Mouse (Mus musculus) liver, embryonic 14.5 days (tissue): ENCODE measurements around the gene Meiob. TPM values are rescaled to one million over a fixed set of nuclear protein-coding genes. Genes with fewer than 3 reads are reported as not detected.

ENCODE experiments used
- ATAC-seq: fragments of 200-750 bp; cut with Nextera tagmentation; 2 replicates; pipeline ENCODE4 v1.8.0; 2017; ENCODE audit warnings: moderate number of reproducible peaks, mild to moderate bottlenecking, moderate library complexity; ENCODE audit not compliant: insufficient read depth
- DNase-seq, 3 experiments: peaks; one replicate each; pipeline ENCODE4 v3.0.0-alpha.2; 2012 to 2013; ENCODE audit warnings: low read depth in 3 of 3, low spot score in 3 of 3
- H3K27ac ChIP-seq: fragments of 300-500 bp; sonication (generic); 2 replicates; pipeline ENCODE4 v1.5.1; 2014; ENCODE audit warnings: moderate library complexity, mild to moderate bottlenecking, control low read depth, inconsistent platforms
- H3K27me3 ChIP-seq: fragments of 300-500 bp; sonication (generic); 2 replicates; pipeline ENCODE4 v1.6.1; 2014; ENCODE audit warnings: mild to moderate bottlenecking, low read length, moderate library complexity; ENCODE audit not compliant: control insufficient read depth, insufficient read depth
- H3K36me3 ChIP-seq: fragments of 300-500 bp; sonication (generic); replicated peaks from 2 replicates; pipeline ENCODE4 v1.6.1; 2014; ENCODE audit warnings: low read depth; ENCODE audit not compliant: control insufficient read depth, insufficient read depth
- H3K4me1 ChIP-seq, 2 experiments: fragments of 200-500 bp in 1 of 2; fragments of 300-500 bp in 1 of 2; sonication (generic) in 1 of 2; replicated peaks; 2 replicates each; pipeline ENCODE4 v1.6.1; 2012 to 2014; ENCODE audit warnings: antibody characterized with exemption in 1 of 2, inconsistent platforms in 1 of 2, low read length in 1 of 2; ENCODE audit not compliant: control insufficient read depth in 2 of 2, insufficient read depth in 2 of 2
- H3K4me2 ChIP-seq: fragments of 300-500 bp; sonication (generic); 2 replicates; pipeline ENCODE4 v1.6.1; 2014; ENCODE audit warnings: low read depth, mild to moderate bottlenecking, control low read depth, moderate library complexity
- H3K4me3 ChIP-seq, 2 experiments: fragments of 200-500 bp in 1 of 2; fragments of 300-500 bp in 1 of 2; sonication (generic) in 1 of 2; 2 replicates each; pipeline ENCODE4 v1.5.1; 2012 to 2014; ENCODE audit warnings: low read depth in 2 of 2, low read length in 2 of 2, mild to moderate bottlenecking in 2 of 2, control low read depth in 1 of 2, inconsistent platforms in 1 of 2, moderate library complexity in 1 of 2; ENCODE audit not compliant: insufficient read depth in 1 of 2
- H3K9ac ChIP-seq: fragments of 300-500 bp; sonication (generic); replicated peaks from 2 replicates; pipeline ENCODE4 v1.6.1; 2014; ENCODE audit warnings: mild to moderate bottlenecking, control low read depth, moderate library complexity
- H3K9me3 ChIP-seq: fragments of 300-500 bp; sonication (generic); 2 replicates; pipeline ENCODE4 v1.6.1; 2016; ENCODE audit warnings: low read length, mixed read lengths; ENCODE audit not compliant: control insufficient read depth
- CTCF ChIP-seq: IDR thresholded peaks from 2 replicates; pipeline ENCODE4 v1.5.1; 2016; ENCODE audit warnings: antibody characterized with exemption, low read depth, control low read depth
- EP300 ChIP-seq: IDR thresholded peaks from 2 replicates; pipeline ENCODE4 v1.6.1; 2016; ENCODE audit warnings: antibody characterized with exemption, low read depth
- WGBS: fragments of 180-500 bp; shearing (Covaris S2); extraction: QIAGEN DNeasy Blood & Tissue Kit; methylation state at CpG from one replicate; pipeline ENCODE4 v1.1.7; 2014; ENCODE audit not compliant: insufficient replicate concordance; 5-methylcytosine and 5-hydroxymethylcytosine counted together
- polyA plus RNA-seq, 2 experiments: library from polyadenylated mRNA; depleted of rRNA in 1 of 2; stranded (reverse) in 1 of 2; unstranded in 1 of 2; fragments of >200 nt; fragmentation: Nextera tagmentation in 1 of 2; extraction: Ambion mirVana in 1 of 2; gene quantifications; 2 replicates each; pipeline versions ENCODE4 v1.2.1 to v1.2.3; 2012 to 2014

Gene Meiob
- polyA plus RNA-seq, 2 experiments, result 0.65 to 0.90 TPM

DNA sequence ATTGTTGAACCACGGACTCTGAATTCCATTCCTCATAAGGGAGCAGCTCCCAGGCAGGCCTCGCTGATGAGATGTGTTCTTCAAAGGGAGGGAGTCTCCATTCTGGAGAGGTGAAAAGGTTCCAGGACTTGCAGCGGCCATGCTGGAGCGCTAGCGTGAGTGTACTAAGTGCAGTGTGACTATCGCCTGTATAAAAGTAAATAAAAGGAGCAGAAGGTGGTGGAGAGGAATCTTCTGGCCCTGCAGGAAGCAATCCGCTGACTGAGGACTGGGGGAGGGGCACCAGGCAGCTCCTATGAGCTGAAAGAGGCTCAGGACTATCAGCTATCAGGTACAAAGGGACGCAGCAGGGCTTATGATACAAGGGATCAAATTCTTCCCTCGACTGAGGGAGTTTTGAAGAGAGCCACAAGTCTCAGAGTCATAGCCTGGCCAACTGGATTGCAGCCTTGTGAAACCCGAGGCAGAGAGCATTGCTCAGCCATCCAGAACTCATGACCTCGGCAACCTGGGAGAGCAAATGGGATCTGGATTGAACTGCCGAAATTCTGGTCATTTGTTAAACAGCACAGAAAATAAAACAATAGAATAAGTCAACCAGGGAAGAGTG lies 37.7 kb upstream of the Meiob start:
- no peak for TF ChIP-seq EP300
- no peak for TF ChIP-seq CTCF
- DNase-seq (no peak), ATAC-seq (no peak)
- Histone ChIP-seq H3K27me3 (peaks cover 5% of the 10 kb centered on the region; the same call in 1 of the 2 replicates), H3K9me3 (no peaks in the 10 kb centered on the region), H3K9ac (no peak overlapping the region), H3K27ac (no peak overlapping the region), H3K4me3 (no peak overlapping the region), H3K4me1 (no peaks in the 10 kb centered on the region), H3K4me2 (no peak overlapping the region), H3K36me3 (no peaks in the 10 kb centered on the region)
- 29% methylated on average over 12 of the region's 12 CpGs for WGBS

GRCm38 (mm10) chr17:24769146-24769545 lies 34.9 kb upstream of the Meiob start:
- TF ChIP-seq CTCF (no peak), EP300 (no peak)
- Histone ChIP-seq H3K4me2 (no peak overlapping the region), H3K27me3 (peaks cover 5% of the 10 kb centered on the region; the same call in 1 of the 2 replicates), H3K4me3 (no peak overlapping the region), H3K36me3 (no peaks in the 10 kb centered on the region), H3K4me1 (no peaks in the 10 kb centered on the region), H3K9me3 (no peaks in the 10 kb centered on the region), H3K9ac (no peak overlapping the region), H3K27ac (no peak overlapping the region)
- WGBS, result 40% methylated on average over 3 of the region's 3 CpGs
- ATAC-seq (no peak), DNase-seq (no peak)

DNA sequence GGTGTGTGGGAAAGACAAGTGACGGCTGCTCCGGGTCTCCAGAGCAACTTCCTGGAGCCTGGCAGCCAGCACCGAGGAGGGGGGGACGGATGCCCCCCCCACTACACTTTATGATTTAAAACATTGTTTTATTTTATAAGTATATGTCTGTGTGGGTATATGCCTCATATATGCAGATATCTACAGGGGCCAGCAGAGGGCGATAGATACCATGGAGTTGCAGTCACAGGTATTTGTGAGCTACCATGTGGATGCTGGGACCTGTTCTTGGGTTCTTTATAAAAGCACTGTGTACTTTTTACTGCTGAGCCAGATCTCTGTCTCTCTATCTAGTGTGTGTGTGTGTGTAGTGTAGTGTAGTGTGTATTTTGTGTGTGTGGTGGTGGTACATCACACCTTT lies 30.8 kb upstream of the Meiob start:
- Histone ChIP-seq H3K4me1 (no peaks in the 10 kb centered on the region), H3K9ac (no peak overlapping the region), H3K27ac (no peak overlapping the region), H3K36me3 (no peaks in the 10 kb centered on the region), H3K4me3 (no peak overlapping the region), H3K27me3 (peaks cover 4% of the 10 kb centered on the region; the same call in 1 of the 2 replicates), H3K9me3 (no peaks in the 10 kb centered on the region), H3K4me2 (no peak overlapping the region)
- 63% methylated on average over 5 of the region's 5 CpGs for WGBS
- ATAC-seq (no peak), DNase-seq (no peak)
- peak; percentile 54 for TF ChIP-seq CTCF
- no peak for TF ChIP-seq EP300

DNA sequence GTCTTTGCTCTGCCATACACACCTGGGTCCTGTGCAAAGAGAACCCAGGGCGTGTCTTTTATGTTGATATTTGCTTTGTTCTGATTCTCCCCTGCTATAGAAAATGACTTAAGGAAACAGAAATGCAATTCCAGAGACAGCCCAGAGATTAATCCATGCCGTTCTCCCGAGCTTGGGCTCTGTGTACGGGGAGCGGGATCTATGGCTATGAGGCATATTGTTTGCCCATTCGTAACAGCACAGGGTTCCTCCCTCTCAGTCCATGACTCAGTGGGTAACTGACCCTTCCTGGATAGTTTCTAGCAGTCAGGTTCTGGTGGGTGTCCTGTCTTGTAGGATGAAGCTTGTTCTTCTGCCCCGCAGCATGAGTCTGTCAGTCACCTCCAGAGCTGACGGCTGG lies 28.9 kb upstream of the Meiob start:
- no peaks in the 10 kb centered on the region for H3K36me3 ChIP-seq
- H3K27ac ChIP-seq, result no peak overlapping the region
- 68% methylated on average over 8 of the region's 8 CpGs for WGBS

GRCm38 (mm10) chr17:24777073-24777472 lies 27.0 kb upstream of the Meiob start:
- Histone ChIP-seq H3K4me3 (no peak overlapping the region), H3K27me3 (no peaks in the 10 kb centered on the region), H3K9ac (no peak overlapping the region), H3K4me1 (no peaks in the 10 kb centered on the region), H3K27ac (no peak overlapping the region), H3K9me3 (no peaks in the 10 kb centered on the region), H3K4me2 (no peak overlapping the region), H3K36me3 (no peaks in the 10 kb centered on the region)
- 68% methylated on average over 2 of the region's 2 CpGs for WGBS
- DNase-seq (no peak), ATAC-seq (no peak)
- TF ChIP-seq CTCF (no peak), EP300 (no peak)

More for the DNA sequence above, 28.9 kb upstream of the Meiob start:
- Histone ChIP-seq H3K4me3 (no peak overlapping the region), H3K27me3 (no peaks in the 10 kb centered on the region), H3K9ac (no peak overlapping the region), H3K9me3 (no peaks in the 10 kb centered on the region), H3K4me2 (no peak overlapping the region), H3K4me1 (no peaks in the 10 kb centered on the region)
- ATAC-seq (no peak), DNase-seq (no peak)
- no peak for TF ChIP-seq CTCF
- no peak for TF ChIP-seq EP300
